Mouse (Mus musculus) cerebellum, postnatal 14 days (tissue): ENCODE data around the gene Gpc5.

Experiments
- DNase-seq, 2 experiments: peaks; one replicate each; pipeline ENCODE4 v3.0.0; 2021; ENCODE audit warnings: mixed read lengths in 2 of 2

Gpc5 gene

GRCm38 (mm10) chr14:115844773-115845427 is 752.9 kb downstream of the Gpc5 start:
- DNase-seq, result no peak

- no peak for DNase-seq
Measured at GRCm38 (mm10) chr14:115869127-115869526, 777.1 kb downstream of the Gpc5 start.

DNA sequence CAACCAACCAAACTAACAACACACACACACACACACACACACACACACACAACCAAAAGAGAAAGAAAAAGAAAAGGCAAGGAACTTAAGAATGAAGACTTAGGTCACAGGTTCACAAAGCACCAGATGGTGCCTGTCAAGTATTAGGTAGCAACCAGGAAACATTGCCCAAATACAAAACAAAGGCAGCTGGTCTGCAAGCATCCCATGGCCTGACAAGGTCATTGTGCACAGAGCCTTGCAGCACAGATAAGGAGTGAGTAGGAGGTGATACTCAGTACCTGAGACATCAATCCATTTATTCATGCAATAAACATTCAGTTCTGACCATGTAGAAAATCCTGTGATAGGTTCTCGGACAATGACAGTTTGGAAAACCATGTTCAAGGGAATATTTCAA is 884.0 kb downstream of the Gpc5 start:
- DNase-seq, result no peak

- no peak for DNase-seq
Measured at GRCm38 (mm10) chr14:115979233-115979632, 887.2 kb downstream of the Gpc5 start.

DNA sequence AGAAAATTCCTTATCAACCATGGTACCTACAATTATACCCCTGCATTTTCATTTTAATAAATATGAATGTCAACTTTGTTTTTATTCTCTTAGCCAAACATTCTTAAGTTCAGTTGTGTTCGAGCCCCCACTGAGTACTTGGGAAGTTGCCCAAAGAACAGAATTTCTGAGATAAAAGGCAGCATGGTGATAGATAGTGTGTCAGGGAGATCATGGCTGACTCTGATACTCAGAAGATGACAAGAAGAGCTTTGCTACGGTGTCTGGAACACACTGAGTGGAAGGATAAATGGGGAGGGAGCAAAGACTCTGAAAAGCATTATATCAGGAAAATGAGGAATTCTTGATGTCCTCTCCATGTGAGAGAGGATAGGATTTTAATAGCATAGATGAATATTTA is 898.7 kb downstream of the Gpc5 start:
- DNase-seq, result no peak

- no peak for DNase-seq
Measured at GRCm38 (mm10) chr14:115993520-115994106, 901.6 kb downstream of the Gpc5 start.

- no peak for DNase-seq
Measured at GRCm38 (mm10) chr14:115998931-115999330, 906.9 kb downstream of the Gpc5 start.

DNA sequence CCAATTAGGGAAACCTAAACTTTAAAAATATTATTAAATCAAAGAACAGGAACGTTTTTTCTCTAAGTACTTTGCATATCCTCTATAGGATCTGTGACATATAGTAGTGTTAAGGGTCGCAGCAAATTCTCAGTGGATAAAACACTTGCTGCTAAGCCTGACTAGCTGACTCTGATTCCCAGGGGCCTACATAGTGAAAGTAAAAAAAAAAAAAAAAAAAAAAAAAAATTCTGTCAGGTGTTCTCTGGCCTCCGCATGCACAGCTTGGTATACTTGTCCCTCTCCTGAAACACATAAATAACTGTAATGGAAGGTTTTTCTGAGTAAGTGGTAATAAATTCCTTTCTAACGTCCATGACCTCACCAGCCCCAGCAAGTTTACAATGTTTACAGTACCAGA is 995.0 kb downstream of the Gpc5 start:
- DNase-seq, result no peak

GRCm38 (mm10) chr14:116127943-116128342 is 1035.9 kb downstream of the Gpc5 start:
- DNase-seq, result no peak

DNA sequence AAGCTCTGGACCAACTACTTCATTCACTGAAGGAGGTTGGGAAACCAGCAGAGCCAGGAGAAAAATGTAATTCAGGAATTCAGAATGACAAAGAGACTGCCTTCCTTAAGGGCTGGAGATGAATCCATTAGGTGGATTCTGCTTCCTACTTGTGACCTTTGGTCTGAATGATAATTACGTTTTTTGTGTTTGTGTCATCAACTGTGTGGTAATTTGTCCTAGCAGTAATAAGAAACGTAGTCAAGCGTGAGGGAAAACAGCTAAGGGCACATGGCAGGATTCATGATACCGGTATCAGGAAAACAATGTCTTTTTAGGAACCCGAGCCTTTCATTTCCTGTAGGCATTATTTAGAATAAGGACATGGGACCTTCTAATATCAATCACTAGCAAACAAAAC is 1045.3 kb downstream of the Gpc5 start:
- no peak for DNase-seq

GRCm38 (mm10) chr14:116137772-116138171 is 1045.8 kb downstream of the Gpc5 start:
- DNase-seq, result no peak

DNA sequence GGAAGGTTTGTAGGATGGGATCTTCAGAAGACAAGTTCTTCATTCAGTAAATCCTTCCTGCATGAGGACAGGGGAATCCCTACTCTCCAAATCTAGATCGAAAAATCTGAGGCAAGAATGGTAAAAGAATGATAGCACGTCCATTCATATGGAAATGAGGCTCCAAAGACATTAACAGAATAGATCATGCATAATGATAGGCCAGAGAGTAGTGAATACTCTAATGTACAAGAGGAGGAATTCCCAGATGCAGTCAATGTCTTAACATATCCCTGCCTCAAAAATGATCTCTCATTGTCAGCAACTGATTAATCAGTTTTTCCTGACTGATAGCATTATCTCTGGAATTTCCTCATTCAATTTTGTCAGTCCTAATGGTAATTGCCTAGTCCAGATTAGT is 1070.6 kb downstream of the Gpc5 start:
- no peak for DNase-seq

DNA sequence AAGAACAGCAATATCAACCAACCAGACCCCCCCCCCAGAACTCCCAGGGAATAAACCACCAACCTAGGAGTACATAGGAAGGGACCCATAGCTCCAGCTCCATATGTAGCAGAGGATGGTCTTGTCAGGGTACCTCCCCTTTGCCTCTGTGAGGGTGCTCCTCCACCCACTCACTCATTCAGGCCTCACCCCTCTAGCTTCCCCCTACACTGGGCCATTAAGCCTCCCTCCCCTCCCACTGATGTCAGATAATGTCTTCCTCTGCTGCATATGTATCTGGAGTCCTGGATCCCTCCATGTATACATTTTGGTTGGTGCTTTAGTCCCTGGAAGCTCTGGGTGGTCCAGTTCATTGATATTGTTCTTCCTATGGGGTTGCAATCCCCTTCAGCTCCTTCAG is 1075.4 kb downstream of the Gpc5 start:
- DNase-seq, result no peak

GRCm38 (mm10) chr14:116169129-116169528 is 1077.1 kb downstream of the Gpc5 start:
- DNase-seq, result peak; percentile 4 to 6

GRCm38 (mm10) chr14:116186981-116187380 is 1095.0 kb downstream of the Gpc5 start:
- no peak for DNase-seq

- peak; percentile 9 to 16 for DNase-seq
Measured at GRCm38 (mm10) chr14:116206977-116207376, 1115.0 kb downstream of the Gpc5 start.

DNA sequence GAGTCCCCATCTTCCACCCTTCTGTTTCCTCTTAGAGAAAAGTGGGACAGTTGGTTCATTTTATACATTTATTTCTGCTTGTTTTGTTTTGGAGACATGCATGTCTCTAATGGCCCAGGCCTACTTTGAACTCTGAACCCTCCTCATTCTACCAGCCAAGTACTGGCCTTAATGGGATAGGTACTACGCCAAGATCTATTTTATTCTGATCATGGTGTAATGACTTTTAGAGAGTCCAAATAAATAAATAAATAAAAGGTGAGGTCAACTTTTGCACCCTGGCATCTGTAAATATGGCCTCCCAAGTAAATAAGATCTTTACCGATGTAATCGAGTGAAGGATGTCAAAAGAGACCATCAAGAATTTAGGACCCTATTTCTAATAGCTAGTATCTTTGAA is 1116.6 kb downstream of the Gpc5 start:
- DNase-seq, result no peak

DNA sequence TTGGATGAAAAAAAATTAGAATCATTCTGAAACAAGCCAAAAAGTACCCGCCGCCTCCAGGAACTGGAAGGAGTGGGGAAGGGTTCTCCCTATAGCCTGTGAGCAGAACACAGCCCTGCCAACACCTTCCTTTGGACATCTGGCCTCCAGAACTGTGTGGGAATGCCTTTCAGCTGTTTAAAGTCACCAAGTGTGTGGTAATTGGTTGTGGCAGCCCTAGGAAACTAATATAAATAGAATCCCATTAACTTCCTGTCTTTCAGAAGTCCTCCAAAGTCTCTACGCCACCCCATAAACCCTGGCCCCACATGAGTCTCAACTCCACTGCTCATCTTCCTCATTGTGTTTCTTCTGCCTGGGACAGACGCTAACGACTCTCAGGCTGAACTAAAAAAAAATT is 1117.0 kb downstream of the Gpc5 start:
- DNase-seq, result no peak

DNA sequence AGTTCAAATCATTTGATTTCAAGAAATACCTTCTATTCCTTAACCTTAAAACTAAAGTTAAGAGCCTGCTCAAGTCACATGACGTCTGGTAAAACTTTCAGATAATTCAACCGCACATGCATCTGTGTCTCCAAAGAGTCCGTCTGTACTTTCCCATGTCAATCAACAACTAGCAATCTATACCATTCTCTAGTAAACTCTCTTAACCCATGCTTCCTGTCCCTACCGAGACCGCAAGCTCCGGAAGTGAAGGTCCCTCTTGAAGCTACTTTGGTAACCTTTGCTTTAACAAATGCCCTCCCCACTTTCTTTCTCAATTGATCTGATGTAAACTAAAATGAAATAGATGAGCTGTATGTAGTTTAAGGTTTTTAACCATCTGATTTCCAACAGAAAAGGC is 1118.3 kb downstream of the Gpc5 start:
- no peak for DNase-seq

GRCm38 (mm10) chr14:116212029-116212428 is 1120.0 kb downstream of the Gpc5 start:
- DNase-seq, result no peak

- DNase-seq, result peak; percentile 37 to 50
Measured at GRCm38 (mm10) chr14:116258126-116258525, 1166.1 kb downstream of the Gpc5 start.

- no peak for DNase-seq
Measured at GRCm38 (mm10) chr14:116308541-116308940, 1216.5 kb downstream of the Gpc5 start.

- DNase-seq, result no peak
Measured at GRCm38 (mm10) chr14:116317491-116317890, 1225.5 kb downstream of the Gpc5 start.

GRCm38 (mm10) chr14:116336182-116336581 is 1244.2 kb downstream of the Gpc5 start:
- DNase-seq, result no peak

DNA sequence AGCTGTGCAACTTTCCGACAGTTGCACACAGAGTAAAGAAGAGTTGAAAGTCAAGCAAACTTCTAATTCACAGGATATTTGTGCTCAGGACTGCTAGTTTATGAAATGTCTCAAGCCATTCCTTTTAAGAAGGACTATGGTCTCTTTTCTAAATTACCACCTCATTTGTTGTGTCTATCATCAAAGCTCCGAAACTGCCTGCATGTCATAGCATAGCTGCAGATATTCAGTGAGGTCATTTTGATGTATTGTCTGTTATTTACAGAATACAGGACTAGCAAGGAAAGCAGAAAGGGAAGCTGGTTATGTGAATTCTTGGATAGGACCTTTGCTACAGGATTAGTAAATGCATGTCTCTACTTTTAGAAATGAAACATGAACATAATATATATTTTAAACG is 1246.4 kb downstream of the Gpc5 start:
- no peak for DNase-seq
